Mouse (Mus musculus): ENCODE data around the gene Acan. TPM values are rescaled to one million over a fixed set of nuclear protein-coding genes. Genes with fewer than 3 reads are reported as not detected.

Acan gene
- polyA plus RNA-seq, 1 experiment = not detected

- no peak for TF ChIP-seq TCF12 (IDR thresholded peaks at IDR 0.05; ENCODE audit: insufficient read depth, poor library complexity, severe bottlenecking)
- TF ChIP-seq POLR2AphosphoS2 (IDR thresholded peaks at IDR 0.05; ENCODE audit: insufficient read length, low read depth) = no peak
- TF ChIP-seq SRF (IDR thresholded peaks at IDR 0.05; ENCODE audit: control insufficient read depth, insufficient read length, low read depth) = no peak
- TF ChIP-seq E2F4 (IDR thresholded peaks at IDR 0.05; ENCODE audit: insufficient read depth) = no peak
- no peak for TF ChIP-seq REST (IDR thresholded peaks at IDR 0.05; ENCODE audit: insufficient read depth, insufficient read length)
- no peak for TF ChIP-seq CEBPB (IDR thresholded peaks at IDR 0.05; ENCODE audit: insufficient read depth, poor library complexity, severe bottlenecking)
- TF ChIP-seq TCF3 (IDR thresholded peaks at IDR 0.05; ENCODE audit: insufficient read length, low read depth) = no peak
- TF ChIP-seq USF1 (IDR thresholded peaks at IDR 0.05; ENCODE audit: low read depth) = no peak
- no peak for TF ChIP-seq POLR2A (IDR thresholded peaks at IDR 0.05; ENCODE audit: insufficient read length, low read depth)
- TF ChIP-seq MAX (IDR thresholded peaks at IDR 0.05; ENCODE audit: low read depth) = no peak
- no peak for TF ChIP-seq MYOG (IDR thresholded peaks at IDR 0.05; ENCODE audit: control insufficient read depth in 1 of 3, insufficient read depth in 1 of 3, insufficient read length in 2 of 3, low read depth in 2 of 3)
- TF ChIP-seq MYOD1 (IDR thresholded peaks at IDR 0.05; ENCODE audit: control insufficient read depth in 1 of 3, insufficient read length in 2 of 3, low read depth in 2 of 3) = no peak
- Histone ChIP-seq H3K4me2 (ENCODE audit: low read depth) (peak overlapping the region; percentile 88), H3K79me2 (ENCODE audit: control insufficient read depth, insufficient read depth) (no peaks in the 10 kb centered on the region), H3K27me3 (ENCODE audit: control insufficient read depth, insufficient read depth, insufficient read length) (no peaks in the 10 kb centered on the region), H3K4me3 (peak overlapping the region; percentile 63), H3K36me3 (ENCODE audit: control insufficient read depth, insufficient read depth) (no peaks in the 10 kb centered on the region), H3ac (ENCODE audit: control insufficient read depth, insufficient read length) (no peak overlapping the region)
These were observed 96.2 kb downstream of the Acan start for GRCm38 (mm10) chr7:79149522-79149921.

- no peaks in the 10 kb centered on the region for H3K27me3 ChIP-seq (ENCODE audit: control insufficient read depth, insufficient read depth, insufficient read length)
- H3K36me3 ChIP-seq (ENCODE audit: control insufficient read depth, insufficient read depth) = no peaks in the 10 kb centered on the region
- no peaks in the 10 kb centered on the region for H3K79me2 ChIP-seq (ENCODE audit: control insufficient read depth, insufficient read depth)
- H3ac ChIP-seq (ENCODE audit: control insufficient read depth, insufficient read length) = no peak overlapping the region
- H3K4me3 ChIP-seq = no peak overlapping the region
- no peak overlapping the region for H3K4me2 ChIP-seq (ENCODE audit: low read depth)
- no peak for TF ChIP-seq MAX (IDR thresholded peaks at IDR 0.05; ENCODE audit: low read depth)
- TF ChIP-seq TCF12 (IDR thresholded peaks at IDR 0.05; ENCODE audit: insufficient read depth, poor library complexity, severe bottlenecking) = no peak
- TF ChIP-seq E2F4 (IDR thresholded peaks at IDR 0.05; ENCODE audit: insufficient read depth) = no peak
- TF ChIP-seq POLR2AphosphoS2 (IDR thresholded peaks at IDR 0.05; ENCODE audit: insufficient read length, low read depth) = no peak
- TF ChIP-seq MYOG (IDR thresholded peaks at IDR 0.05; ENCODE audit: control insufficient read depth in 1 of 3, insufficient read depth in 1 of 3, insufficient read length in 2 of 3, low read depth in 2 of 3) = no peak
- no peak for TF ChIP-seq USF1 (IDR thresholded peaks at IDR 0.05; ENCODE audit: low read depth)
- no peak for TF ChIP-seq MYOD1 (IDR thresholded peaks at IDR 0.05; ENCODE audit: control insufficient read depth in 1 of 3, insufficient read length in 2 of 3, low read depth in 2 of 3)
These were observed 106.1 kb downstream of the Acan start for GRCm38 (mm10) chr7:79159406-79159805.

Other genes starting within 250 kb of the Acan start
- 12.0 TPM for gene Det1, start 206.2 kb upstream of the Acan start, polyA plus RNA-seq (2012; fragmentation: generic; extraction: Trizol)
- 52.8 TPM for gene Aen, start 157.6 kb upstream of the Acan start, polyA plus RNA-seq (2012; fragmentation: generic; extraction: Trizol)
- gene Isg20, start 140.1 kb upstream of the Acan start, polyA plus RNA-seq (2012; fragmentation: generic; extraction: Trizol) = 10.5 TPM
- gene Hapln3, start 77.5 kb downstream of the Acan start, polyA plus RNA-seq (2012; fragmentation: generic; extraction: Trizol) = 0.10 TPM
- 173 TPM for gene Mfge8, start 95.6 kb downstream of the Acan start, polyA plus RNA-seq (2012; fragmentation: generic; extraction: Trizol)
- 16.9 TPM for gene Abhd2, start 219.7 kb downstream of the Acan start, polyA plus RNA-seq (2012; fragmentation: generic; extraction: Trizol)

Data from myocyte (in vitro differentiated cells).